Mouse (Mus musculus): ENCODE results near the gene Cmtm2b.
"Not testable (repeated sequence)": the region's sequence is repeated elsewhere in the genome, so short reads cannot be mapped to it uniquely, and the experiment has no call there.

GRCm38 (mm10) chr8:104301577-104301976 lies 20.5 kb upstream of the Cmtm2b start:
- TF ChIP-seq CTCF, EP300 (IDR thresholded peaks at IDR 0.05; ENCODE audit: low read depth): not testable (repeated sequence)
